Mouse (Mus musculus): Measurements from ENCODE around the gene Gm21962.
"Not testable (repeated sequence)": the region's sequence is repeated elsewhere in the genome, so short reads cannot be mapped to it uniquely, and the experiment has no call there.

The Gm21962 gene

GRCm38 (mm10) chr3:137671224-137671623 is at the start of gene Gm21962:
Gm21962 (plus strand) TSS chr3:137671524.
- CTCF ChIA-PET, POLR2A ChIA-PET: not testable (repeated sequence)

- CTCF ChIA-PET = no interaction called here
- POLR2A ChIA-PET = interaction anchor here in 1 of 4 experiments (1.2 to 1.5 kb wide), 2 partner anchors 347 to 521 kb away, joined by 3 to 5 read pairs; partner anchors contain the start of gene Trmt10a
These were observed 49.2 kb upstream of the Gm21962 start for GRCm38 (mm10) chr3:137622091-137622490.

- CTCF ChIA-PET = interaction anchor here in 1 of 4 experiments (0.6 kb wide), 1 partner anchor 34 kb away, joined by 3 read pairs; no protein-coding TSS in a partner anchor
These were observed 48.3 kb upstream of the Gm21962 start for GRCm38 (mm10) chr3:137622895-137623580.

GRCm38 (mm10) chr3:137623581-137624362 is 47.6 kb upstream of the Gm21962 start:
- CTCF ChIA-PET = interaction anchor here in 1 of 4 experiments (0.6 kb wide), 1 partner anchor 33 kb away, joined by 3 read pairs; no protein-coding TSS in a partner anchor

More at GRCm38 (mm10) chr3:137622895-137623580, 48.3 kb upstream of the Gm21962 start:
- POLR2A ChIA-PET = interaction anchor here in 2 of 4 experiments (0.6 to 1.6 kb wide), 6 partner anchors 25 to 522 kb away, joined by 3 to 6 read pairs (median 4); partner anchors contain the start of genes H2afz (in 1 of the 2), Mttp (in 1 of the 2) and Trmt10a (in 1 of the 2)

GRCm38 (mm10) chr3:137625054-137625453 is 46.3 kb upstream of the Gm21962 start:
- CTCF ChIA-PET = interaction anchor here in 1 of 4 experiments (0.5 kb wide), 1 partner anchor 128 kb away, joined by 5 read pairs; no protein-coding TSS in a partner anchor

More at GRCm38 (mm10) chr3:137623581-137624362, 47.6 kb upstream of the Gm21962 start:
- POLR2A ChIA-PET = interaction anchor here in 2 of 4 experiments (0.6 to 1.6 kb wide), 5 partner anchors 24 to 522 kb away, joined by 3 to 6 read pairs (median 3); partner anchors contain the start of genes H2afz (in 1 of the 2) and Mttp (in 1 of the 2)

GRCm38 (mm10) chr3:137633726-137634125 is 37.6 kb upstream of the Gm21962 start:
- ChIA-PET CTCF (no interaction called here), POLR2A (no interaction called here)

More at GRCm38 (mm10) chr3:137625054-137625453, 46.3 kb upstream of the Gm21962 start:
- POLR2A ChIA-PET = interaction anchor here in 2 of 4 experiments (0.5 to 0.6 kb wide), 2 partner anchors 240 to 693 kb away, joined by 3 to 4 read pairs; no protein-coding TSS in a partner anchor

GRCm38 (mm10) chr3:137636571-137636970 is 34.8 kb upstream of the Gm21962 start:
- ChIA-PET POLR2A (interaction anchor here in 1 of 4 experiments (0.5 kb wide), 1 partner anchor 618 kb away, joined by 3 read pairs; no protein-coding TSS in a partner anchor), CTCF (interaction anchor here in 1 of 4 experiments (0.6 kb wide), 1 partner anchor 93 kb away, joined by 4 read pairs; no protein-coding TSS in a partner anchor)

- POLR2A ChIA-PET = no interaction called here
- CTCF ChIA-PET = no interaction called here
These were observed 30.1 kb upstream of the Gm21962 start for GRCm38 (mm10) chr3:137641238-137641637.

- CTCF ChIA-PET = interaction anchor here in 1 of 4 experiments (0.7 kb wide), 1 partner anchor 84 kb away, joined by 3 read pairs; no protein-coding TSS in a partner anchor
- POLR2A ChIA-PET = no interaction called here
These were observed 29.2 kb upstream of the Gm21962 start for GRCm38 (mm10) chr3:137642137-137642536.

- ChIA-PET POLR2A (no interaction called here), CTCF (interaction anchor here in 2 of 4 experiments (0.7 kb wide), 2 partner anchors 83 to 1787 kb away, joined by 3 read pairs; no protein-coding TSS in a partner anchor)
These were observed 28.8 kb upstream of the Gm21962 start for GRCm38 (mm10) chr3:137642568-137642967.

GRCm38 (mm10) chr3:137644081-137644480 is 27.2 kb upstream of the Gm21962 start:
- ChIA-PET CTCF (no interaction called here), POLR2A (no interaction called here)

- CTCF ChIA-PET = no interaction called here
- POLR2A ChIA-PET = no interaction called here
These were observed 26.4 kb upstream of the Gm21962 start for GRCm38 (mm10) chr3:137644947-137645346.

- POLR2A ChIA-PET = interaction anchor here in 1 of 4 experiments (1.1 kb wide), 1 partner anchor 24 kb away, joined by 4 read pairs; no protein-coding TSS in a partner anchor
- CTCF ChIA-PET = no interaction called here
These were observed 23.8 kb upstream of the Gm21962 start for GRCm38 (mm10) chr3:137647427-137648100.

GRCm38 (mm10) chr3:137649112-137649511 is 22.2 kb upstream of the Gm21962 start:
- CTCF ChIA-PET = no interaction called here
- POLR2A ChIA-PET = no interaction called here

- ChIA-PET CTCF (no interaction called here), POLR2A (no interaction called here)
These were observed 18.5 kb upstream of the Gm21962 start for GRCm38 (mm10) chr3:137652853-137653252.

- CTCF ChIA-PET = no interaction called here
- POLR2A ChIA-PET = no interaction called here
These were observed 9.6 kb downstream of the Gm21962 start for GRCm38 (mm10) chr3:137680923-137681322.

GRCm38 (mm10) chr3:137682911-137683806 is 11.8 kb downstream of the Gm21962 start:
- POLR2A ChIA-PET = interaction anchor here in 1 of 4 experiments (1.1 kb wide), 1 partner anchor 46 kb away, joined by 3 read pairs; no protein-coding TSS in a partner anchor
- CTCF ChIA-PET = no interaction called here
